Mouse (Mus musculus): ENCODE results near the gene 1700021F07Rik. TPM values are rescaled to one million over a fixed set of nuclear protein-coding genes. Genes with fewer than 3 reads are reported as not detected.

1700021F07Rik gene
- not detected in 2 replicates for total RNA-seq (2017)

- ATAC-seq (replicated peaks; ENCODE audit: low read depth, poor library complexity, severe bottlenecking), result no peak
These were observed at the start of gene 1700021F07Rik for GRCm38 (mm10) chr2:173522376-173522775. Gene 1700021F07Rik (plus strand): TSS chr2:173522586.

GRCm38 (mm10) chr2:173473233-173473632 is 49.2 kb upstream of the 1700021F07Rik start:
- ATAC-seq (replicated peaks; ENCODE audit: low read depth, poor library complexity, severe bottlenecking), result no peak

- no peak for ATAC-seq (replicated peaks; ENCODE audit: low read depth, poor library complexity, severe bottlenecking)
These were observed 43.3 kb upstream of the 1700021F07Rik start for GRCm38 (mm10) chr2:173479050-173479449.

DNA sequence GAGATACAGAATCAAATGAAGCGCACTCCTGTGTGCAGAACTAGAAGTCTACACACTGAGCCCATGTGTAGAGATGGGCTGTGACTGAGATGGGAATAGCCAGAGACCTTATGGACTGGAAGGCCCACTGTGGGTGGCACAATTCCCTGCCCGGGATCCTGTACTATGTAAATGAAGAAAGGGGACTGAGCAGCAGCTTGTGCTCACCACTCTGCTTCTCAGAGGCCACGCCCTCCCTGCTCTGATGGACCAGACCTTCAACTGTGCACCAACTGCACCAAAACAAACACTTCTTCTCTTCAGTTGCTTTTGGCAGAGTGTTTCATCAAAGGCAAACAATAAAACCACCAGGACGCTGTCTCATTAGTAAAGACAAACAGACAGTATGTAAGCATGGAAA is 37.9 kb upstream of the 1700021F07Rik start:
- ATAC-seq (replicated peaks; ENCODE audit: low read depth, poor library complexity, severe bottlenecking), result no peak

DNA sequence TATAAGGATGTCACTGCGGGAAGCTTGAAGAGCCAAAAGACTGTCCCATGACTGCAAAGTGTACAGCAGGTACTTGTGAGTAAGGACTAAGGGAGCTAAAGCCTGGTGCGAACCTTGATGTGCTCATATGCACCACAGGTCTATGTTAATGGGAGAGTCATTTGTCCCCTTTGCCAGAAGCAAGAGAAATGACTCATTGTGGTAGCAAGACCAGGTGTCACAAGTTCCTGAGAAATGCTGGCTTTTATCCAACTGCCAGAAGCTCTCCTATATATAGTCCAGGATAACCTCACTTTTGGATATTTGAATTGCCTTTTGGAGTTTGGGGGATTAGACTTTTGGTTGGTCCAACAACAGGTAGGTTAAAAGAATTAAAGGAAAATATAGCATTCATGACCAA is 22.8 kb upstream of the 1700021F07Rik start:
- no peak for ATAC-seq (replicated peaks; ENCODE audit: low read depth, poor library complexity, severe bottlenecking)

DNA sequence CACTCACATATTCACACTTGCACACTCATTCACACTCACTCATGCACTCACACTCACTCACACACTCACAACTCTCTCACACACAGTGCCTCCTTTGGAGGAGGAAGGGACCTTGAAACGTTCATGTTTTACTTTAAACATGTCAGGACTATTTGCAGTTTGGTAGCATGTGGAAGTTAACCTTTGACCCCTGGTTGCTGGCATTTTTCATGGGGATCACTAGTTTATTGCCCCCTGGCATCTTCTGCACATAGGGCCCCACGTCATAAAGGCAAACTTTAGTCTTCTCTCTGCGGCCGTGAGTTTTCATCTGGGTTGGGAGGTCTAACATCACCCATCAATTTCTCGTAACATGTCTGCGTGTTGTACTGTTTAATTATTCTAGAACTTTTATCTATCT is 8.4 kb upstream of the 1700021F07Rik start:
- no peak for ATAC-seq (replicated peaks; ENCODE audit: low read depth, poor library complexity, severe bottlenecking)

DNA sequence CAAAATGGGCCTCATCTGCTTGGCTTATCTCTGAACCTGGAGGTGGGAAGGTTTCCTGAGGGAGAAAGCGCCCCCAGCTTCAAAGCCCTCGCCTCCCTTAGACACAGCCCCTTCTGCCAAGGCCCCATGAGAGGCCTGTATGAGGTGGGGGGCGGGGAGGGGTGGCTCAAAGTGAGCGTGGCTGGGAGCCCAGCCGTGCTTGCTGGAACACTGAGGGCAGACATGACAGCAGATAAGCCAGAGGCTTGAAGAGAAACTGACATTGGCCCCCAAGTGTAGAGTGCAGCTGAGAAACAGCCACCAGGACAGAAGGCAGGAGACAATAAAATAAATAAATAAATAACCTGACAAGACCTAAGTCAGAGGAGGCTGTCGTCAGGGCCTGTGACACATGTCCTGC is 7.2 kb upstream of the 1700021F07Rik start:
- ATAC-seq (replicated peaks; ENCODE audit: low read depth, poor library complexity, severe bottlenecking), result no peak

DNA sequence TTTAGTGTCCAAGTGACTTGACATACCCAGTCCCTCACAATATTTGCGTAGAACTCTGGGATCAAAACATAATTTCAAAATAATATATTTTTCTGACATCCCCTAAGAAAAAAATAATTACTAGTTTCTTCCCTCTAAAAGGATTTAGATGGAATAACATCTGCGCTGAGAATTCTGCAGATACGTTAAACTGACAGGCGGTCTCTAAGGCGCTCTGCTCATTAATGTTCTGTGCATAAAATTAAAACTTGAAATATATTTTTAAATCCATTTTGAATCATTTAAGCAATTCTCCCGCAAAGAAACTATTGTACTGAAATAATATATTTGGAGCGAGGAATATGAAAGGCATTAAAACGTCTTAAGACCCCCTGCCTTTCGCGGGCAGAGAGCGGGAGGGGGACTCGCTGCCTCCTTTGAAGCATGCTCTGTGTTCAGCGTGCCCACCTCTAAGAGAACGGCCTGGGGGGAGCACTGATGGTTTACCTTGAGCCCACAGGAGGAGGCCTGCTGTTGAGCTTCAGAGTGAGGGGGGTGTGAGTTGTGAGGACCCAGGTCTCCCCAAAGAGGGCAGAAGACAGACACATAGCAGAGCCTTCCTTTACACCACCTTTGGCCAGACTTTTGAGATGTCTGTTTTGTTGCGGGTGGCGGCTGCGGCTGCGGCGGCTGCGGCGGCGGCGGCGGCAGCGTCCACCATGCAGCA is 6.1 kb upstream of the 1700021F07Rik start:
- no peak for ATAC-seq (replicated peaks; ENCODE audit: low read depth, poor library complexity, severe bottlenecking)

GRCm38 (mm10) chr2:173528493-173528892 is 6.1 kb downstream of the 1700021F07Rik start:
- ATAC-seq (replicated peaks; ENCODE audit: low read depth, poor library complexity, severe bottlenecking), result peak; percentile 72

DNA sequence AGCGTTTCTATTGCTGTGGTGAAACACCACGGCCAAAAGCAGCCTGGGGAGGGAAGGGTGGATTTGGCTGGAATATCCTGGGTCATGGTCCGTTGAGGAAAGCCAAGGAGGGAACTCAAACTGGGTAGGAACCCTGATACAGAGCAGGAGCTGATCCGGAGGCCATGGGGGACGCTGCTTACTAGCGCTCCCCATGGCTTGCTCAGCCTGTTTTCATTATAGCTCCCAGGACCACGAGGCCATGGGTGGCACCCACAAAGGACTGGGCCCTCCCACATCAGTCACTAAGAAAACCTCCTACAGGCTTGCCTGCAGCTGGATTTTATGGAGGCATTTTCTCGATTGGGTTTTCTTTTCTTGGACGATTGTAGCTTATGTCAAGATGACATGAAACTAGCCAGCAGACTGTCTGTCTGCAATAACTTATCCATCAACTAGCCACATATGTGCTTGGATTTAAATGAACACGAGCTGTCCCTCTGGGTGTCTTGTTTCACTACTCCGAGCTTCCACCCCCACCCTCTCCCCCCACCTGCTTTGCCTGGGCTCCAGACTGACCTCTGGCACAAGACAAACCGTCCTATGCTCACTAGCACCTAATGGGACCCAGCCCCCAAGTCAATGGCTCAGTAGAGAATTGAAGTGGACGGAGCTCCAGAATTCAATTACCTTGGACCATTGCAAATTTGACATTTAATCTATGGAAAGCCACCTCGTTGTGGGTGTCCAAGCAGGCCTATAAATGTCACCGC is 10.5 kb downstream of the 1700021F07Rik start:
- no peak for ATAC-seq (replicated peaks; ENCODE audit: low read depth, poor library complexity, severe bottlenecking)

DNA sequence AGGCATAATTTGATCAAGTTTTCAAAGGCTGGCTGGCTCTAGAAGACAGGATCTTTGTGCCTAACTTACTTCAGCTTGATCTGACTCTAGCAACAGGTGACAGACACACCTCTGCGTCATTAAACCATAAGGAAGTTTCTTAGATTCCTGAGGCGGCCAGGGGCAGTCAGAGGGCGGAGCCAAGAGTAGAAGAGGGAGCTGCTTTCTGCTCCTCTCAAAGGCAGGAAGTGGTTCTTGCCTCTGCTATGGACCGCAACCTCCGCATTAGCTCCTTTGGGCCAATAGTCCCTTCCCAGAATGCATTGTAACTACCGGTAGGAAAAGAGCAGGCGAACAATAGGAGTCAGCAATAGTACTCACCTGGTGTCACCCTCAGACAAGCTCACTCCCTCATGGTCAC is 12.2 kb downstream of the 1700021F07Rik start:
- peak; percentile 90 for ATAC-seq (replicated peaks; ENCODE audit: low read depth, poor library complexity, severe bottlenecking)

- no peak for ATAC-seq (replicated peaks; ENCODE audit: low read depth, poor library complexity, severe bottlenecking)
These were observed 13.0 kb downstream of the 1700021F07Rik start for GRCm38 (mm10) chr2:173535390-173535789.

- no peak for ATAC-seq (replicated peaks; ENCODE audit: low read depth, poor library complexity, severe bottlenecking)
These were observed 13.5 kb downstream of the 1700021F07Rik start for GRCm38 (mm10) chr2:173535886-173536285.

GRCm38 (mm10) chr2:173539781-173540180 is 17.4 kb downstream of the 1700021F07Rik start:
- ATAC-seq (replicated peaks; ENCODE audit: low read depth, poor library complexity, severe bottlenecking), result no peak

GRCm38 (mm10) chr2:173541748-173542147 is 19.4 kb downstream of the 1700021F07Rik start:
- peak; percentile 87 for ATAC-seq (replicated peaks; ENCODE audit: low read depth, poor library complexity, severe bottlenecking)

DNA sequence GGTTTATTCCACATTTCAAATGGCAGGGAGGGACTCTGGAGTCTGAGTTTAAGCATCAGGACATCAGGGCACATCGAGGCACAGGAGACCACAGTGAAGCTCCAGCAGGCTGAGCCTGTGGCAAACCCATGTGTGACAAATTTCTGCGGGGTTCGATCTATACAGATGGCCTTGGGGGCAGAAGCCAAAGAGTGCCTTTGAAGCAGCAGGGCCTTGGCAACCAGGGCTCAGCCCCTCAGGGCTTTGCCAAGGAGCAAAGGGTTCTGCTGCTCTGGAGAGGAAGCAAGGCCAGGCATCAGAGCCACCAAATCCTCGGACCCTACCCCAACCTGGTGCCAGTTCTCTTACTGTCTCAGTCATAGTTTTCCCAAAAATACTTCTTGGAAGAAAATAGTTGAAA is 20.3 kb downstream of the 1700021F07Rik start:
- ATAC-seq (replicated peaks; ENCODE audit: low read depth, poor library complexity, severe bottlenecking), result no peak

GRCm38 (mm10) chr2:173545992-173546703 is 23.8 kb downstream of the 1700021F07Rik start:
- ATAC-seq (replicated peaks; ENCODE audit: low read depth, poor library complexity, severe bottlenecking), result peak; percentile 82

DNA sequence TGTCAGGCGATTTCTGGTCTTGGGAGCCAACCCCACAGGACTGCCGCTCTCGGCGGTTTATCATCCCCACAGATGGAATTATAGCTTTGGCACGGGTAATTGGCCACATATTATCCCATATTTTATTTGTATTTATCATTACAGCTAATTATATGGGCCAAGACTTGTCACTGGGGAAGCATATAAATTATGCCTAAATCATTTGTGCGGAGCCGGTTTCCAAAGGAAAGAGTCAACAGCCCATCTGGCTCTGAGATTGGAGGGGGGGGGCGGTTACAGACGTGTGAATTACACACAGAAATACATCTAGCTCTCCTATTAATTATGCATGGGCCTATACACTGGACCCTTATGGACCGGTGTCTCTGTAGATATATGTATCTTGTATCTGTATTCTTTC is 26.9 kb downstream of the 1700021F07Rik start:
- ATAC-seq (replicated peaks; ENCODE audit: low read depth, poor library complexity, severe bottlenecking), result no peak

- no peak for ATAC-seq (replicated peaks; ENCODE audit: low read depth, poor library complexity, severe bottlenecking)
These were observed 28.3 kb downstream of the 1700021F07Rik start for GRCm38 (mm10) chr2:173550681-173551080.

DNA sequence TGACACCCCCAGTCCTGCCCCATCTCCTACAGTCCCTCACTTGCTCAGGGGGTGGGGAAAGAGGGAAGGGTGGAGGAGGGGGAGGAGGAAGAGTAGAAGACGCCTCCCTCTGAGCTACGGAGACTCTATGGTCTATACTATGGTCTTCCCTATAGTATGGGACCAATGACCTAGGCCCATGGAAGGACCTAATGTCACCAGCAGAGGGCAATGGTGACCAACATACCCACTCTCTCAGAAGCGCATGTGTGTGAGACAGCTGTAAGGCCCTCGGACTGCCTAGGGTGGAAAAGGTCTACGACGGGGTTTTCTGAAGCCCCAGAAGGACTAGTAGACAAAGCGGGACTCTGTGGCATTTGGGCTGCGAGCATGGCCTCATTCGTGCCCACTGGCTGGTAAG is 31.5 kb downstream of the 1700021F07Rik start:
- peak; percentile 97 for ATAC-seq (replicated peaks; ENCODE audit: low read depth, poor library complexity, severe bottlenecking)
